Mouse (Mus musculus): ENCODE data around the gene Fgf12. TPM values are rescaled to one million over a fixed set of nuclear protein-coding genes. Genes with fewer than 3 reads are reported as not detected.

The Fgf12 gene
- polyA plus RNA-seq, 1 experiment from 2014 or later: 4.4 TPM

DNA sequence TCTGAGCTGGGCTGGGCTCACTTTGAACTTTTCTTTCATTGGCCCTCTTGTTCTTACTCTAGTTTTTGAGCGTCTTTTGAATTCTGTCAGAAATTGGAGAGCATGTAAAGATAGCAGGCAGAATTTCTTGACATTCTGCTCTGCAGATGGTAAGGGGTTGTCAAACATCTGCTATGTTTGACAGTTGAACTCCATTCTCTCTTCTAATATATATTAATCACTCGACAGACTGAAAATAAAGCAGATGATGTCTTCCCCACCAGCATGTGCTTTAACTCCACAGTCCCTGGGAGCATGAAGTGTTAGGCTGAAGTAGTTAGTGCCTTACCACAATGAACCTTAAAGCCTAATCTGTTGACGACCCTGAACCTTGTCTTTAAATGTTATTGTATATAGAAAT lies 267.9 kb downstream of the Fgf12 start:
- no peak overlapping the region for H3K9ac ChIP-seq (replicated peaks; ENCODE audit: low read depth, low read length)
- no peak overlapping the region for H3K4me3 ChIP-seq (ENCODE audit: low read depth, low read length)
- H3K36me3 ChIP-seq (ENCODE audit: control insufficient read depth, insufficient read depth, low read length): no peaks in the 10 kb centered on the region
- ATAC-seq (ENCODE audit: insufficient number of reproducible peaks, insufficient read depth, low FRiP score, low read depth): no peak
- no peaks in the 10 kb centered on the region for H3K27me3 ChIP-seq (ENCODE audit: control insufficient read depth, insufficient read depth, low read length)
- H3K4me1 ChIP-seq (ENCODE audit: control insufficient read depth, insufficient read depth, low read length): no peaks in the 10 kb centered on the region
- H3K9me3 ChIP-seq (ENCODE audit: control insufficient read depth, low read depth, low read length): no peaks in the 10 kb centered on the region
- H3K4me2 ChIP-seq (replicated peaks; ENCODE audit: low read depth, low read length): no peak overlapping the region
- no peak overlapping the region for H3K27ac ChIP-seq (ENCODE audit: low read length)
- WGBS: 73% methylated on average over 3 of the region's 3 CpGs

GRCm38 (mm10) chr16:28479022-28479421 lies 273.8 kb downstream of the Fgf12 start:
- ATAC-seq (ENCODE audit: insufficient number of reproducible peaks, insufficient read depth, low FRiP score, low read depth): no peak
- WGBS: 96% methylated on average over 2 of the region's 2 CpGs
- Histone ChIP-seq H3K4me2 (replicated peaks; ENCODE audit: low read depth, low read length) (no peak overlapping the region), H3K36me3 (ENCODE audit: control insufficient read depth, insufficient read depth, low read length) (no peaks in the 10 kb centered on the region), H3K27ac (ENCODE audit: low read length) (no peak overlapping the region), H3K4me1 (ENCODE audit: control insufficient read depth, insufficient read depth, low read length) (no peaks in the 10 kb centered on the region), H3K9ac (replicated peaks; ENCODE audit: low read depth, low read length) (no peak overlapping the region), H3K27me3 (ENCODE audit: control insufficient read depth, insufficient read depth, low read length) (no peaks in the 10 kb centered on the region), H3K9me3 (ENCODE audit: control insufficient read depth, low read depth, low read length) (no peaks in the 10 kb centered on the region), H3K4me3 (ENCODE audit: low read depth, low read length) (no peak overlapping the region)

- no peak for ATAC-seq (ENCODE audit: insufficient number of reproducible peaks, insufficient read depth, low FRiP score, low read depth)
- WGBS: 91% methylated on average over 4 of the region's 4 CpGs
- no peak overlapping the region for H3K4me3 ChIP-seq (ENCODE audit: low read depth, low read length)
- H3K9ac ChIP-seq (replicated peaks; ENCODE audit: low read depth, low read length): no peak overlapping the region
- no peaks in the 10 kb centered on the region for H3K36me3 ChIP-seq (ENCODE audit: control insufficient read depth, insufficient read depth, low read length)
- H3K4me1 ChIP-seq (ENCODE audit: control insufficient read depth, insufficient read depth, low read length): no peaks in the 10 kb centered on the region
- no peak overlapping the region for H3K4me2 ChIP-seq (replicated peaks; ENCODE audit: low read depth, low read length)
- H3K9me3 ChIP-seq (ENCODE audit: control insufficient read depth, low read depth, low read length): no peaks in the 10 kb centered on the region
- no peaks in the 10 kb centered on the region for H3K27me3 ChIP-seq (ENCODE audit: control insufficient read depth, insufficient read depth, low read length)
- H3K27ac ChIP-seq (ENCODE audit: low read length): no peak overlapping the region
Observed at GRCm38 (mm10) chr16:28476651-28477050, 276.2 kb downstream of the Fgf12 start.

DNA sequence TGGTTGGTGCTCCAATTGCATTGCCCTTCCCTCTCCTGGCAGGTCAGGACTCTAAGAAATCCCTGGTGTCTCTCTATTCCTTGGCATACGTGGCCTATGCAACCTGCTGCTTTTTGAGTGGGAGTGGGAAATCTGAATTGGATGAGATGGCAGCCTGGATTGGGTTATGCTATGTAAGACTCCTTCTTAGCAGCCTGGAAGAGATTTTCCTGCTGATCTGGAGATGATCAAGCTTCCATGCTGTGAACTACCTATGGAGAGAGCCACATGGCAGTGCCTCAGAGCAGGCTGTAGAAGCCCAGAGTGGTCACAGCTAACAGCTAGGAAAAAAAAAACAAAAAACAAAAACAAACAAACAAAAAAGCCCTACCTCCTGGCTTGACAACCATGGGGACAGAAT lies 277.3 kb downstream of the Fgf12 start:
- no peak overlapping the region for H3K9ac ChIP-seq (replicated peaks; ENCODE audit: low read depth, low read length)
- WGBS: 82% methylated on average over 1 of the region's 1 CpGs
- no peak for ATAC-seq (ENCODE audit: insufficient number of reproducible peaks, insufficient read depth, low FRiP score, low read depth)

GRCm38 (mm10) chr16:28454821-28455220 lies 298.0 kb downstream of the Fgf12 start:
- Histone ChIP-seq H3K9me3 (ENCODE audit: control insufficient read depth, low read depth, low read length) (no peaks in the 10 kb centered on the region), H3K4me1 (ENCODE audit: control insufficient read depth, insufficient read depth, low read length) (no peaks in the 10 kb centered on the region), H3K9ac (replicated peaks; ENCODE audit: low read depth, low read length) (no peak overlapping the region), H3K4me3 (ENCODE audit: low read depth, low read length) (no peak overlapping the region), H3K27me3 (ENCODE audit: control insufficient read depth, insufficient read depth, low read length) (no peaks in the 10 kb centered on the region), H3K4me2 (replicated peaks; ENCODE audit: low read depth, low read length) (no peak overlapping the region), H3K27ac (ENCODE audit: low read length) (no peak overlapping the region), H3K36me3 (ENCODE audit: control insufficient read depth, insufficient read depth, low read length) (no peaks in the 10 kb centered on the region)
- ATAC-seq (ENCODE audit: insufficient number of reproducible peaks, insufficient read depth, low FRiP score, low read depth): no peak
- 69% methylated on average over 3 of the region's 3 CpGs for WGBS

More for the DNA sequence above, 277.3 kb downstream of the Fgf12 start:
- no peaks in the 10 kb centered on the region for H3K36me3 ChIP-seq (ENCODE audit: control insufficient read depth, insufficient read depth, low read length)
- H3K4me3 ChIP-seq (ENCODE audit: low read depth, low read length): no peak overlapping the region
- no peaks in the 10 kb centered on the region for H3K27me3 ChIP-seq (ENCODE audit: control insufficient read depth, insufficient read depth, low read length)
- no peaks in the 10 kb centered on the region for H3K4me1 ChIP-seq (ENCODE audit: control insufficient read depth, insufficient read depth, low read length)
- H3K9me3 ChIP-seq (ENCODE audit: control insufficient read depth, low read depth, low read length): no peaks in the 10 kb centered on the region
- no peak overlapping the region for H3K27ac ChIP-seq (ENCODE audit: low read length)
- no peak overlapping the region for H3K4me2 ChIP-seq (replicated peaks; ENCODE audit: low read depth, low read length)

DNA sequence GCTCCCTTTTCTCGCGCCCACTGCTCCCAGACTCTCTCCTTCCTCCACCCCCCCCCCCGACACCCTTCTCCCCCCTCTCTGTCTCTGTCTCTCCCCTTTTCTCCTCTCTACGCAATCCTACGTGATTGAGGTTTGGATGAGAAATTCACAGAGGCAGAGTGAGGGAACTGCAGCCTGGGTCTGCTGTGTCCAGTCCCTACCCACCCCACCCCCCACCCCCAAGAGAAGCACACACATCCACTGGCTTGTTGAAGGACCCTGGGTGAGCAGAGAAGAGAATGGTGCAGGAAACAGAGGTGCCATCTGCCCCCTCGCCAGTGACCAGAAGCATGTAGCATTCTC lies 305.8 kb downstream of the Fgf12 start:
- Histone ChIP-seq H3K27ac (ENCODE audit: low read length) (no peak overlapping the region), H3K9ac (replicated peaks; ENCODE audit: low read depth, low read length) (no peak overlapping the region), H3K27me3 (ENCODE audit: control insufficient read depth, insufficient read depth, low read length) (no peaks in the 10 kb centered on the region), H3K4me2 (replicated peaks; ENCODE audit: low read depth, low read length) (peak overlapping the region; percentile 74), H3K9me3 (ENCODE audit: control insufficient read depth, low read depth, low read length) (no peaks in the 10 kb centered on the region), H3K4me3 (ENCODE audit: low read depth, low read length) (peak overlapping the region; percentile 75), H3K36me3 (ENCODE audit: control insufficient read depth, insufficient read depth, low read length) (no peaks in the 10 kb centered on the region), H3K4me1 (ENCODE audit: control insufficient read depth, insufficient read depth, low read length) (no peaks in the 10 kb centered on the region)
- peak; percentile 14; the same call in 1 of the 2 replicates for ATAC-seq (ENCODE audit: insufficient number of reproducible peaks, insufficient read depth, low FRiP score, low read depth)
- WGBS: 8% methylated on average over 5 of the region's 6 CpGs

GRCm38 (mm10) chr16:28446334-28447113 lies 306.3 kb downstream of the Fgf12 start:
- H3K9me3 ChIP-seq (ENCODE audit: control insufficient read depth, low read depth, low read length): no peaks in the 10 kb centered on the region
- ATAC-seq (ENCODE audit: insufficient number of reproducible peaks, insufficient read depth, low FRiP score, low read depth): peak; percentile 73
- WGBS: under 1% methylated on average over 78 of the region's 82 CpGs
- H3K27me3 ChIP-seq (ENCODE audit: control insufficient read depth, insufficient read depth, low read length): no peaks in the 10 kb centered on the region
- H3K4me1 ChIP-seq (ENCODE audit: control insufficient read depth, insufficient read depth, low read length): no peaks in the 10 kb centered on the region
- peak overlapping the region; percentile 53; the same call in 1 of the 2 replicates for H3K27ac ChIP-seq (ENCODE audit: low read length)
- peak overlapping the region; percentile 75 for H3K4me3 ChIP-seq (ENCODE audit: low read depth, low read length)
- H3K9ac ChIP-seq (replicated peaks; ENCODE audit: low read depth, low read length): no peak overlapping the region; the same call in 1 of the 2 replicates
- H3K4me2 ChIP-seq (replicated peaks; ENCODE audit: low read depth, low read length): peak overlapping the region; percentile 74
- no peaks in the 10 kb centered on the region for H3K36me3 ChIP-seq (ENCODE audit: control insufficient read depth, insufficient read depth, low read length)

DNA sequence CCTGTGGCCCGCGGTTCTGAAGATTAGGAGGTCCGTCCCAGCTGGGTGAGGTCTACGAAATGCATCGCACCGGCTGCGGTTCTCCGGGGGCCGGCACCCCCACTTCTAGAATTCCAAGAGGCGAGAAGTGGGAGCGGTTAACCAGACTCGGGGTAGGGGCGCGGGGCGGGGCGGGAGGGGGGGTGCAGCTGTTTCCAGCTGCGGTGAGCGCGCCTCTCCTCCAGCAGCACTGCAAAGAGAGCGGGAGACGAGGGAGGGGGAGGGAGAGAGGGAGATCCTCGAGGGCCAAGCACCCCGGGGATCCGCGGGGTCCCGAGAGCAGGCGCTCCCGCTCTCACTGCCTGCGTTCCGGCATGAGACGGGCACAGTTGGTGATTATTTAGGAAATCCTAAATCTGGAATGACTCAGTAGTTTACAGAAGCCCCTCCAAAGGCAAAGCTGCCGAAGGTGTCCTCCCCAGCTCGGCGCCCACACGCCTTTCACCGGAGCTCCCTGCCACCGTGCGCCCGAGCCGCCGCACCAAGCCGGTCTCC lies 307.0 kb downstream of the Fgf12 start:
- Histone ChIP-seq H3K9me3 (ENCODE audit: control insufficient read depth, low read depth, low read length) (no peaks in the 10 kb centered on the region), H3K4me2 (replicated peaks; ENCODE audit: low read depth, low read length) (peak overlapping the region; percentile 74), H3K27me3 (ENCODE audit: control insufficient read depth, insufficient read depth, low read length) (no peaks in the 10 kb centered on the region), H3K4me1 (ENCODE audit: control insufficient read depth, insufficient read depth, low read length) (no peaks in the 10 kb centered on the region), H3K9ac (replicated peaks; ENCODE audit: low read depth, low read length) (no peak overlapping the region; the same call in 1 of the 2 replicates), H3K27ac (ENCODE audit: low read length) (peak overlapping the region; percentile 53; the same call in 1 of the 2 replicates), H3K36me3 (ENCODE audit: control insufficient read depth, insufficient read depth, low read length) (no peaks in the 10 kb centered on the region), H3K4me3 (ENCODE audit: low read depth, low read length) (peak overlapping the region; percentile 75)
- peak; percentile 28; the same call in 1 of the 2 replicates for ATAC-seq (ENCODE audit: insufficient number of reproducible peaks, insufficient read depth, low FRiP score, low read depth)
- WGBS: under 1% methylated on average over 42 of the region's 42 CpGs
